In the genomic region with DNA sequence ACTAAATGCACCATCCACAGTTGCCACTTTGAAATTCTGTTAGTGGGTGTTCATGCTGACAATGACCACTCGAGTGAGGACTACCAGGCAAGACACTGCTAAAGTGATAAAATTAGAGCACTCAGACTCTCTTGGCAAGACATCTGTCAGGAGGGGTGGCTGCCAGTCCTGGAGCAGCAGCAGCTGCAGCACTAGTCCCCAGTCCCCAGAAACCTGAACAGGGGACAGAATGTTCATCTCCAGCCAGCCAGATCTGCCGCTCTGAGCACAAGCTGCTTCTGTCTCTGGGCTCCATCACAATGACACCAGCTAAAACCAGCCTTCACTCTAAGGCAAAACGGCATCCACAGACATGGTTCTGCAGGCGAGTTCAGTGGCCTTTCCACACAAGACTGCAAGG, we compare ENCODE assay signal across 7 mouse cellular contexts. TPM values are rescaled to one million over a fixed set of nuclear protein-coding genes. Genes with fewer than 3 reads are reported as not detected.
DNase-seq lines count a peak whose midpoint lies in the region; TF ChIP-seq lines count a peak whose summit lies in the region.

No protein-coding gene starts in this region.

- no peak for TF ChIP-seq CTCF in lung, adult 2 months (IDR thresholded peaks at IDR 0.05; ENCODE audit: insufficient read depth, low read length)

- 67% methylated on average over 4 of the region's 4 CpGs for WGBS in lung, adult 2 months

- H3K4me3 ChIP-seq in lung, adult 2 months (replicated peaks; ENCODE audit: extremely low read depth, low read depth, low read length): no peak overlapping the region

- H3K4me1 ChIP-seq in lung, adult 2 months (ENCODE audit: control insufficient read depth, insufficient read depth, low read length): peaks cover 13% of the 10 kb centered on the region

- DNase-seq in thymus, postnatal 14 days: peak; percentile 17
- DNase-seq in thymus, postnatal 0 days (ENCODE audit: low spot score): no peak
- DNase-seq in gastrocnemius, adult 8-10 months (ENCODE audit: low spot score in 2 of 2): peak; percentile 79 to 84
- DNase-seq in layer of hippocampus, adult 9-10 months (ENCODE audit: low spot score): peak; percentile 27
- peak; percentile 47 for DNase-seq in telencephalon, adult 2 months (ENCODE audit: low read depth, low spot score)
- DNase-seq in lung, adult 2 months: no peak
- DNase-seq in embryo, embryonic 11 days: no peak

- TF ChIP-seq POLR2A in lung, adult 2 months (IDR thresholded peaks at IDR 0.05; ENCODE audit: borderline replicate concordance, extremely low read depth, low read depth, low read length): no peak

RNA-seq across cellular contexts. Expression of gene Ube2e1, which starts 28.4 kb away (rescaled TPM):
- polyA plus RNA-seq in thymus, postnatal 0 days (2015; fragmentation: Nextera tagmentation; extraction: Ambion mirVana): 173 and 189 TPM in 2 replicates
- total RNA-seq in gastrocnemius, adult 8-10 months (2022): 100 to 1,000 TPM in 2 of 4 experiments, 10 to 100 TPM in 2; 94.7 to 105 (median 99.1) TPM
- 16.5 and 31.9 TPM in 2 replicates for polyA plus RNA-seq in lung, adult 2 months (2012; rRNA removed)

RNA-seq across cellular contexts. Expression of gene Rpl15, which starts 32.1 kb away (rescaled TPM):
- 550 and 568 TPM in 2 replicates for polyA plus RNA-seq in thymus, postnatal 0 days (2015; fragmentation: Nextera tagmentation; extraction: Ambion mirVana)
- 100 to 1,000 TPM; 522 to 585 (median 547) TPM for total RNA-seq in gastrocnemius, adult 8-10 months (2022)
- 105 and 148 TPM in 2 replicates for polyA plus RNA-seq in lung, adult 2 months (2012; rRNA removed)

RNA-seq across cellular contexts. Expression of gene Nkiras1, which starts 32.3 kb away (rescaled TPM):
- 17.4 and 17.7 TPM in 2 replicates for polyA plus RNA-seq in thymus, postnatal 0 days (2015; fragmentation: Nextera tagmentation; extraction: Ambion mirVana)
- 10 to 100 TPM; 31.0 to 33.9 (median 31.8) TPM for total RNA-seq in gastrocnemius, adult 8-10 months (2022)
- 3.0 and 5.0 TPM in 2 replicates for polyA plus RNA-seq in lung, adult 2 months (2012; rRNA removed)

Comparison
In these comparisons a context has a peak if more than half of its experiments do, and no peak if none do; other contexts are left out.
1. DNase-seq: peak in thymus, postnatal 14 days (single experiment), gastrocnemius, adult 8-10 months (2 of 2), layer of hippocampus, adult 9-10 months (single experiment) and telencephalon, adult 2 months (single experiment); none in thymus, postnatal 0 days (single experiment), lung, adult 2 months (single experiment) and embryo, embryonic 11 days (single experiment).